Mouse (Mus musculus): ENCODE measurements around the gene Sun5.
"Not testable (repeated sequence)": the region's sequence is repeated elsewhere in the genome, so short reads cannot be mapped to it uniquely, and the experiment has no call there.

Sun5 gene

DNA sequence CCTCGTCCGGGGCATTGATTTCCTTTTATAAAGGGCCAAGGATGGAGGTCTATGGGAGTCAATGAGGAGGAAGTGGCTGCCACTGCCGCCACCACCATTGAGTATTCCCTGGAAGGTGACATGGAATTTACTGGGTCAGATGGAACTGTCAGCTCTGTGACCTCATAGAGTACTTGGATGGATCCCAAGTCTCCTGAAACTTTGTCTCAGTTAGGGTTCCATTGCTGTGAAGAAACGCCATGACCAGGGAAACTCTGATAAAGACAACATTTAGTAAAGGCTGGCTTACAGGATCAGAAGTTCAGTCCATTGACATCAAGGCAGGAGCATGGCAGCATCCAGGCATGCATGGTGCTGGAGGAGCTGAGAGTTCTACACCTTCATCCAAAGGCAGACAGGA, at the start of gene Sun5:
Gene Sun5 (minus strand): TSS at position 101 of the 400 bp plus-strand sequence.
- no peak for DNase-seq (ENCODE audit: low read depth, low spot score)

DNA sequence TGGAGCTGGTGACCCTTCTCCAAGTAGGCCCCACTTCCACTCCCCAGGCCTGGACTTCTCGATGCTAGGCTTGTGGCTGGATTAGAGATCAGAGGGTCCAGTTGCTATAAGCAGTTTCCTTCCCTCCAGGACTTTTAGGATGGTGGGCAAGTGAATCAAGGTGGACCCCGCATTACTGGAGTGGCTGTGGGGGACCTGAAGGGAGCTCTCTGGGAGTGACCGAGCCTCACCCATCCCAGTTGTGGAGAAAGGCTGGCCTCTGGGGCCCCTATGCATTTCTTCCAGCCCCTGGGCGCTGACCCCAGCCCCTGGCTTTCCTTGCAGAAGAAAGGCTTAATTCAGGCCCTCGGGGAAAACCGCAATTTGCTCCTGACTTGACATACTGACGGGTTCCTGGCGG, 47.0 kb upstream of the Sun5 start, which contains the start of gene Bpifb3:
Gene Bpifb3 (plus strand): TSS at position 301 of the 400 bp plus-strand sequence.
- DNase-seq (ENCODE audit: low read depth, low spot score) = no peak

DNA sequence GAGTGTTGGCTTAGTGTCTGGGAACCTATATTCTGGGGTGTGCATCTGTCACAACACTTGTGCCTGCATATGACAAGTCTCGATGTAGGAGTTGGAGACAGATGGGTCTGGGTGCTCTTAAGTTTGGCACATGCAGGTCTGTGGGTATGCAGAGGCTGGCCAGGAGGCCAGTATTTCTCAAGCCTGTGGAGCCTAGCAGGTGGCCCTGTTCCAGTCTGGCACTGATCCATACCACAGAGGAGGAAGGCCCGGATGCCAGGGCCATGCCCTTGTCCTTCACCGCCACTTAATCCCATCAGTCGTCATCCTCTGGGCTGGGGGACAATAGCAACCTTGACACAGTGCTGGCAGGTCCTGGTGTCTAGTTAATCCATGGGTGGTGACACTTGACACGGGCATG, 43.3 kb upstream of the Sun5 start:
- peak; percentile 34 for DNase-seq (ENCODE audit: low read depth, low spot score)

DNA sequence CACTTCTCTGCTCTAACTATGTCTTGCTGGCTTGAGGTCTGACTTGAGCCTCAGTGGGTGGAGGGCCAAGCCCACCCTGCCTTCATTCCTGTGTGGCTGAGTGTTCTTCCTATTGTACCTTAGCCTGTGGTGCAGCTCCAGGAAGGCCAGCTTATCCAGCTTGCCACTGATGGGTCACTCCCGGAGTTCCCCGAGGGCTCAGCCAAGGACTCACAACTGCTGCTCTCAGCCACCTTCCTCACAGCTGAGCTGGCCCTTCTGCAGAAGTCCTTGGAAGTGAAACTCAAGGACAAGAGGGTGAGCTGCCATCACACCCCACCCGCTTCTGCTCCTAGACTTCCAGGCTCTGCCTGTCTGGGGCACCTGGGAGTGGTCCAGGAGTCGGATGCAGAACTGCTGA, 35.7 kb upstream of the Sun5 start:
- DNase-seq (ENCODE audit: low read depth, low spot score) = no peak

DNA sequence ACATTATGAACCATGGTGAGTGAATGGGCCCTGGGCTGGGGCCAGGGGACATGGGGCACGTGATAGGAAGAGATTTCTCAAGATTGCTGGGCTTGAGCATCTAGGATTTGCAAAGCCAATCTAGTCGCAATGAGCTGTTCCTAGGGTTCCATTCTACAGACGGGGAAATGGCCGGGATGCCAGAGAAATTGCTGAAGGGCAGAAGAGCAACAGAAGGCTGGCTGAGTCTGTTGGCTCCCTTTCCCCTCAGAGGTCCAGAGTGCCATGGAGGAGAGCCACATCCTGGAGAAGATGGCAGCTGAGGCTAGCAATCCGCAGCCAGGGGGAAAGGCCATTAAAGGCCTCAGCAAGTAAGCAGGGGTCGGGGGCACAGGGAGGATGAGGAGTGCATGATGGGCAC, 31.8 kb upstream of the Sun5 start:
- DNase-seq (ENCODE audit: low read depth, low spot score) = no peak

DNA sequence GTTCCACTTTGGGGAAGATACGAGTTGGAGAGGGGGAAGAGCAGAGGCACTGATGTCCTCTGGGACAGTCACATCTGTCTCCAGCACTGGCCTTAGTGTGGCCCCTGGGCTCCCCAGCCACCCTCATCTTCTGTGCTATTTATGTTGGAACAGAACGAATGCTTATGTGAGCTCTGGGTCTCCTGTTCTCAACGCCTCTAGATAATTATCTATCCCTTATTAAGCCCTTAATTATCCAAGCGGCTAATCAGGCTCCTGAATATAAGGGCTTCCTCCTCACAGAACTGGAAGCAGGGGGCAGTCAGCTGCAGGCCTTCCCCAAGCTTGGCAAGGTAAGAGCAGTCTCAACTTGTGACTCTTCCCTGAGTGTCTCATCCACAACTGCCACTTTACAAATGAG, 29.2 kb upstream of the Sun5 start, which contains the start of gene Bpifb6:
Gene Bpifb6 (plus strand): TSS at position 301 of the 400 bp plus-strand sequence.
- DNase-seq (ENCODE audit: low read depth, low spot score) = no peak

DNA sequence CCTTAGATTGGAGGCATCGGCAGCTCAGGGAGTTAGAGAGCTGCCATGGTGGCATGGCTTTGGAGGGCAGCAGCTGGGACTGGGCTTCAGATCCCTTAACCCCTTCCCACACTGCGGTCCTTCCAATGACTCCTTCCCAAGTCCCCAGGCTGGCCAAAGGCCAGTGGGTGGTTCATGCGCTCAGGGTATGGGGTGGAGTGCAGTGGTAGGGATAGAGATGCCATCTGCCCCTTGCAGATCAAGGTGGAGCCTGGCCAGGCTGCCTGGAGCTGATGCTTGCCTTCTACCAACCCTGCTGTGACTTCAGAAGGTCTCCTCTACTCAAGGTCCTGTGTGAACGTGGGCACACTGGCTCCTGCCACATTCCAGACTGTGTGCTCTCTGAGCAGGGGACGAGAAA, 28.2 kb upstream of the Sun5 start:
- DNase-seq (ENCODE audit: low read depth, low spot score) = no peak

DNA sequence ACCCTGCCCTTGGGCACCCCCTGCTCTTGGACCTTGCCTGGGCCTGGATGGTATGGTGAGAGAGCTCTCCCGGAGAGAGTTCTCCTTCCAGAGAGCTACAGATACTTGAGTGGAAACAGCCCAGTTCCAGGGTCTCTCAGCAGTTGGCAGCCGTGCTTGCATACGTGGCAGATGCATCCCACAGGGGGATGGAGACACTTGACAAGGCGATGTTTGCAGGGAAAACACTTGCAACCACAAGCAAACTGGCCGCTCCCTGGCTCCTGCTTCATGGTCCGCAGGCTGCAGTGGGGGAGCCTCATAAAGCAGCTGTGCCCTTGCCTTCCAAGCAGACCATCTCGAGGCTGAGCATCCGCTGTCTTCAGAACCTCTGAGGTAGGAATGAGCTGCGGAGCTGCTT, 3.9 kb upstream of the Sun5 start, which contains the start of gene Bpifb2:
Gene Bpifb2 (plus strand): TSS at position 301 of the 400 bp plus-strand sequence.
- no peak for DNase-seq (ENCODE audit: low read depth, low spot score)

DNA sequence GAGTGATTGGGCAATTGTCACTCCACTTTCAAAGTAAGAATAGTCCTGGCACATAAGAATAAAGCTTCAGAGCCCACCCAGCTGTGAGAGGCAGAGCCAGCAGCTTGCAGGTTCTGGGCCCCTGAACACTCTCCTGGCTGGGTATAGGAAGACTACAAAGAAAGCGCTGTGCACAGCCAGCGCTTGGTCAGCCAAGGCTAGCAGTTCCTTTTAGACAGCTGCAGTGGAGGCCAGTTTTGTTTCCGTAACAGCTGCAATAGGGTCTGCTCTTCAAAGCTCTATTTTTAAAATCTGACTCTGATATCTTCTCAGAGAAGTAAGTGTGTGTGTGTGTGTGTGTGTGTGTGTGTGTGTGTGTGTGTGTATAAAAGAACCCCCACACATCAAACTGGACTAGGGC, 8.9 kb downstream of the Sun5 start:
- DNase-seq (ENCODE audit: low read depth, low spot score) = no peak

DNA sequence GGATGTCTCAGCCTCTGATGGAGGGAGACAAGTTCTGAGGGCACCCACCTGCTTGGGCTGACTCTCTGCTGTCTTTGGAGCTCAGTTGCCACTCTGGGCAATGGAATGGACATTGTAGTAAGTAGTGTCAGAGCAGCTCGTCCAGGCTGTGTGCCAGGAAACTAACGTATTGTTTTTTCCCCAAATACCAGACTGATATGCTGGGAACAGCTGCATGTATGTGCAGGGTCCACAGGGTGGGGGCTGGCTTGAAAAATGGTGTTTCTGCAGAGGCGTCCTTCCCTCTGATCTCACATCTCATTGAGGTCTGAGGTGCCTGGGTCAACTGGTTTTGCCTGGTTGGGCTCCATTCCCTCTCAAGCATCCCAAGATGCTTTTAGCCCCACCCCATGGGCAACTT, 10.2 kb downstream of the Sun5 start:
- no peak for DNase-seq (ENCODE audit: low read depth, low spot score)

DNA sequence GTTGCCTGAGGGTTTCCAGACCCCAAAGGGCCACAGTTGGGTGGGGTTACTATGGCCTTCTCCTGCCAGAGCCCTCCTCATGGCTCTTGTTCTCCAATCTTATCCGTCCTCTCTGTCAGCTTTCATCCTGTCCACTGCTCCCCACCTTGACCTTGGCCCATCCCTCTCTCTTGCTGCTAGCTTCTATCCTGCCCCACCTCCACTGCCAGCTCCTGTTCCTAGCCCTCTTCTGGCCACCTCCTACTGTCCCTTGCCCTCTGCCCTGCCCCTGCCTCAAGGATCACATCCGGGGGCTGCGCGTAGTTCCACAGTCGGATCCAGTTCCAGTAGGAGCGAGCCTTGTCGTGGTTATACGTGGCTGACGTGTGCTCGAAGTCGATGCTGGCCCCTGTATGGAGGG, 10.6 kb downstream of the Sun5 start:
- DNase-seq (ENCODE audit: low read depth, low spot score) = no peak

DNA sequence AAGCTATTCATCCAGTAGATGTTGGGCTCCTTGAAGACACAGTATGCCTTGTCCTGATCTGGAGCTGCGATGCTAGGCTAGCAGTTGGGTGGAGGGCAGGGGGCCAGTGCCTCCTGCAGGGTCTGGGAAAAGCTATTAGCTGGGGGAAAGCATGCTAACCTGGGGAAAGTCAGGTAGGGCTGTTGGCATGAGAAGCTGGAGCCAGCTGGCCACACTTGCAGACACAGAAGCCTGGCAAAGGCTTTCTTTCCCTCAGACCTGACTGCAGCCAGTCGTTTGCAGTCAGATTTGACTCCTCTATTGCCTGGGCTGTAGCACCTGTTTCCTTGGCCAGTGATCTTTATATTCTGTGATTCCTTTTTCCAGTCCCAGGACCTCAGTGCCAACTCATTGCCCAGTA, 11.3 kb downstream of the Sun5 start:
- no peak for DNase-seq (ENCODE audit: low read depth, low spot score)

DNA sequence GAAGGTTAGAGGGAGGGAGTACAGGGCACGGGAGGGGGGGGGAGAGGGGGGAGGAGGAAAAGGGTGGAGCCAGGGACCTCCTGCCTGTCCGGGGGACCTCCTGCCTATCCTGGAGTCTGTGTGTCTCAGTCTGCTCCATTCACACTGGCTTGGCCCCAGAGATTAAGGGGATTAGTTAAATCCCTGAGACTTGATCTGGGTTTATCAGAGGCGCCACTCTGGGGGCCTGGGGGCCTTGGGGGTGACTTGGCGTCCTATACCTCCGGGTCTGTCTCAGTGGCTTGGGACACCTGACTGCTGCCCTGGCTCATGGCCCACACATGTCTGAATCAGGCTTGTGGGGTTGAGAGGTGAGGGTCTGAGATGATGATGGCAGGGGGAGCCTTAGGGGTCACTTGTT, 17.3 kb downstream of the Sun5 start:
- DNase-seq (ENCODE audit: low read depth, low spot score) = no peak

DNA sequence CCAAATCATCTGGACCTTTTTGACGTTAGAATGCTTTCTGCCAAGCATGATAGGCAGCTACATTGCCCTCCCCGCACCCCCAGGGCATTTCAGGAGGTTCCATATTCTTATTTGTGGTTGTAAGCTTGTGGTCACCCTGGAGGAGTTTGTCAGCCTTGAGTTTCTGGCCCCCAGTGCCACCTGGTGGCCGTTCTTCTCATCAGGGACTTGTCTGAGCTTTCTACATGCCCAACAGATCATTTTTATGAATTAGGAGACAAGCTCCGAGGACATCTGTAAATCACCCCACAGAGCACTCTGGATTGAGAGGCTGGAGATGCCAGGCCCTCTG, 19.9 kb downstream of the Sun5 start:
- peak; percentile 75 for DNase-seq (ENCODE audit: low read depth, low spot score)

DNA sequence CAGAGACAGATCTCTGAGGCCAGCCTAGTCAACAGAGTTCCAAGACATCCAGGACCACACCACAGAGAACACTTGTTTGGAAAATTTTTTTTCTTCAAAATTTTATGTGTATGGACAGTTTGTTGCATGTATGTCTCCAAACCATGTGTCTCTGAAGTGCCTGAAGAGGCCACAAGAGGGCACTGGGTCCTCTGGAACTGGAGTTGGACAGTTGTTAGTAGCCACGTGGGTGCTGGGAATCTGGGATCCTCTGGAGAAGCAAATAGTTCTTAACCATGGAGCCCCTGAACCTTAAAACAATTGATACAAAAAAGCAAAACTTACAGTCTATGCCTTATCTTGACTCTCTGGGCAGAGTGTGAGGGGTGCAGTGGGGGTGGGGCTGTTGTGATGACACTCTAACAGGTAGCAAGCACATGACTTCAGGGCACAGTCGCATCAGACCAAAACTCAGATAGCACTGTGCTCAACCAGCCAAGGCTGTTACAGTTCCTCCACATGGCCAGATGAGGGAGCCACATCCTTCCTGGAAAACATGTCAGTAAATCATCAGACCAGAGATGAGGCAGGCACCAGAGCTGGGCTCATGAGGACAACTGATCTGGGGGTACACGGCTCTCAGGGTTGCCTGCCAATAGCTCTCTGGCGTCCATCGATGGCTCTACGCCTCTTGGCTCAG, 20.4 kb downstream of the Sun5 start:
- DNase-seq (ENCODE audit: low read depth, low spot score) = peak; percentile 28

DNA sequence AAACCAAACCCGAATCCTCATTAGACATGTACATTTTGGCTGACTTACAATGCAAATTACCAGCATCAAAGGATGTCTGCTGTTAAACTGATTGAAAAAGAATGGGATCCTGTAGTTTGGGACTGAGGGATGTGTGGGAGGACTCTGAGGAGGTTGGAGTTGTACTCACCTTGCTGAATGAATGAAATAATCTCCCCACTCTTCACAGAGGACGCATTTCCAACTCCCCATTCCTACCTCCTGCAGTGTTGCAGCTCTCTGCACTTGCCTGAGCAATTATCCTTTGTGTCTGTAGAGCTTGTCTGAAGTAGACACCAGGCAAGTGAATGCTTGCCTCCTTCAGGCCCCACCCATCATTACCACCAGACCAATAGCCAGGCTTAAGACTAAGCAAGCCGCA, 22.5 kb downstream of the Sun5 start:
- DNase-seq (ENCODE audit: low read depth, low spot score) = no peak

DNA sequence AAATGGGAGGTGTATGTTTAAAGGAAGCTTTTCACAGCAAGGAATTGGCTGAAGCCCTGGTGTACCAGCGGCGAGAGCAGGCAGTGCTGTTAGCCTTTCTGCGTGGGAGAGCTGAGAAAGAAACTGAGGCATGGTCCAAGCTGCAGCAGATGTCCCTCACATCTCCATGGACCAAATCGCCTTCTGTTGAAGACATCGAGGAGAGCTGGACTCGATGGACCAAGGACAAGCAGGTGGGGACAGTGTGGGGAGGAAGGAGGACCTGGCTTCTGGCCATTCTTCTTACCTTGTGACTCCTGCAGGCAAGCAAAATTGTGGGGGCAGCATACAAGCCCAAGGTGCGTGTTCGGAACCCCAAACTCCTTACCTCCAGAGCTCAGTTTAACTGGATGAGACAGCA, 28.0 kb downstream of the Sun5 start:
- DNase-seq (ENCODE audit: low read depth, low spot score) = no peak

DNA sequence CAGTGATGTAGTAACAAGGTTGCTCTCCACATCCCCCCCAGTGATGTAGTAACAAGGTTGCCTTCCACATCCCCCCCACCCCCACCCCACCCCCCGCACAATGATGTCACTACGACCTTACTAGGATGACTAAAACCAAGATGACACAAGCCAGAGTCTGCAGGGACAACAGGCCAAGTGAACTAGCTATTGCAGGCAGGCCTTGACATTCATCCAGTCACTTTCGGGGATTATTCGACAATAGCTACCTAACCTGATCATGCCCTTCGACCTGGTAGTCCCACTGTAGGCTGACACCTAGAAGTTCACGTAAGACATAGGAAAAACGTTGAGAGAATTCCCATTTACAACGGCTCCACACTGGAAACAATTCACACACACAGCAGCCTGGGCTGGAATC, 37.6 kb downstream of the Sun5 start:
- DNase-seq (ENCODE audit: low read depth, low spot score) = no peak

DNA sequence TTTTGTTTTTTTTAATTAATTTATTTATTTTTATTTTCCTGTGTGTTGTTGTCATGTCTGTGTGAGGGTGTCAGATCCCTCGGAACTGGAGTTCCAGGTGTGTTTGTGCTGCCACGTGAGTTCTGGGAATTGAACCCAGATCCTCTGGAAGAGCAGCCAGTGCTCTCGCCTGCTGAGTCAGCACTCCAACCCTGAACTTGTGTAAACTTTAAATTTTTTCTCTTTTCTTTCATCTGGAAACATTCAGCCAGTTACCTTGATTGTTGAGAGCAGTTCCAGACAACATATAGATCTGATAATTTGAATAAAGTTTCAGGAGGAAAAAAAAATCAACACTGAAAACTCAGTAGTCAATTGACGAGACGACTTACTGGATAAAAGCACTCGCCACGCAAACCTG, 42.2 kb downstream of the Sun5 start:
- DNase-seq (ENCODE audit: low read depth, low spot score) = no peak

DNA sequence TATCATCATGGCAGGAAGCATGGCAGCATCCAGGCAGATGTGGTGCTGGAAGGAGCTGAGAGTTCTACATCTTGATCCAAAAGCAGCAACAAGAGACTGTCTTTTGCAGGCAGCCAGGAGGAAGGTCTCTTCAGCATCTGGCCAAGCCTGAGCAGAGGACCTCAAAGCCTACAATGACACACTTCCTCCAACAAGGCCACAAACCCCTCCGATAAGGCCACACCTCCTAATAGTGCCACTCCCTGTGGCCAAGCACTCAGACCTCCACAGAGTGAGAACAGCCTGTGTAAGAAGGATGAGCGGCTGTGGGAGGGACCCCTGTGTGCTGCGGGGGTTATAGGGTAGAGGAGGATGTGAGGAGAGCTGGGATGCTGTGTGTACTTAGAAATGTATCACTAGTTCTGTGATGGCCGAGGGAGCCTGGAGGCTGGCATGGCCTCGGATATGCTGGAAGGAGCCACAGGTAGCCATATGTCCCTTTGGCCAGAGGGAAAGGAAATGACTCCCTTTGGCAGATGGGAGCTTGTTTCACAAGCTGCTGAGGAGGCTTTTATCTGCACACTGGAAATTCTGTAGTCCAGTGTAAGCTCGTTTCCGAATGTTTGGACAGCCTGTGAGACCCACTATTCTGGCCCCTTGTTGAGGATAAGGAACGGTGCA, 43.6 kb downstream of the Sun5 start:
- DNase-seq (ENCODE audit: low read depth, low spot score) = no peak

DNA sequence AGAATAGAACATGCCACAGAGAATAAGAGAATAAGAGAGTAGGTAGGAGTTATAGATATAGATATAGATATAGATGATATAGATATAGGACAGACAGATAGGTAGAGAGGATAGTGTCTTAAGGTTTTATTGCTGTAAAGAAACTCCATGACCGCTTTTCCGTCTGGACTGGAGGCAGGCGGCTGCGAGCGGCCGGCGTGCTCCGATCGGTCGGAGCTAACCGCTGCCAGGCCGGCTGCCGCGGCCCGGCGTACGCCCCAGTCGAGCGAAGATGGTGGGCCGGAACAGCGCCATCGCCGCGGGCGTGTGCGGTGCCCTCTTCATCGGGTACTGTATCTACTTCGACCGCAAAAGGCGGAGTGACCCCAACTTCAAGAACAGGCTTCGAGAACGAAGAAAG, 45.0 kb downstream of the Sun5 start:
- DNase-seq (ENCODE audit: low read depth, low spot score) = not testable (repeated sequence)

DNA sequence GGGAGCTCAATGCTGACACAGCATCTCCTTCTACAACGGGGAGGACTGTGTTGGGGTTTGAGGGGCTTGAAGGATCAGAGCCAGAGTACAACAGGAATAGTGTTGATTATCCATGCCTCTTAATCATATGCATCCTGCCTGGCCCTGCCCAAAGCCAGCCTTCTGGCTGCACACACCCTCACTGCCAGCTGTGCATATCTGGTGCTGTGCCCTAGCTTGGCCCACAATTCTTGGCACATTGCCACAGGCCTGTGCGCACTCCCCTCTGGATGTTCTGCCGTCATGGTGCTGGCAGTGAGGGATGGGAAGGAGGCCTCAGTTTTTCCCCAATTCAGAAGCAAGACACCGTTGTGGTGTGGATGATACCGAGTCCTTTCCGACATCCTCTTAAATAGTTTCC, 46.3 kb downstream of the Sun5 start:
- no peak for DNase-seq (ENCODE audit: low read depth, low spot score)

DNA sequence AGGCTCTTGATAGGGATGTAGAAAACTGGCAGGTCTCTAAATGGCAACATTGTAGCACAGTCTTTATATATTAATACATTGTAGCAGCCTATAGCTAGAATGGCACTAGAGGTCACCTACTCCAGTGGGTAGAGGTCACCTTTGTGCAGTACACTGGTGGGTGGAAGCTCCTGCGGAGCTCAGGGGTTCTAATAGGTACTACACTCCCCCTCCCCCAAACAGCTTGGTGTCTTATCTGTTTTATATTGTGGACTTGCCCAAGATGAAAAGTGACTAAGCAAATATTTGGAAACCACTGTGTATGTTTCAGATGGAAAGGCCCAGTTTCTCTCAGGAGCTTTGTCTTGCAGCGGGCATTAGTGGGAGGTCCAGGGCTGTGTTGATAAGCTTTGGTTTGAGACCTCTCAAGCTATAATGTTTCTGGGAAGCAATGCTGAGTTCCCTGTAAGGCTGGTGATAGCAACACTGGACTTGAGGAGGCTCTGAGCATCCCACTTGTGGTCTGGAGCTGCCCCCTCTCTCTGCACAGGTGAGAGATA, 48.8 kb downstream of the Sun5 start:
- no peak for DNase-seq (ENCODE audit: low read depth, low spot score)

Measured in 3T3-L1 (cell line).